Mouse (Mus musculus) adrenal gland, postnatal 36 days (tissue): ENCODE measurements around the gene Endov. TPM values are rescaled to one million over a fixed set of nuclear protein-coding genes. Genes with fewer than 3 reads are reported as not detected.

ENCODE experiments used
- total RNA-seq, 2 experiments: library from RNA; stranded (reverse); gene quantifications; 2 replicates each; pipeline ENCODE4 v1.2.3; 2021

Endov gene
- total RNA-seq, 2 experiments from 2014 or later, result 16.6 to 17.3 TPM

Other genes starting within 250 kb of the Endov start
- 100 to 1,000 TPM in 1 of 2 experiments, 10 to 100 TPM in 1; 95.1 to 103 TPM for gene Gaa, start 223.5 kb upstream of the Endov start, total RNA-seq
- gene Eif4a3, start 191.3 kb upstream of the Endov start, total RNA-seq, result 100 to 1,000 TPM; 136 to 138 TPM
- under 1 TPM; 0.17 to 0.33 TPM for gene Card14, start 183.6 kb upstream of the Endov start, total RNA-seq
- gene Sgsh, start 135.8 kb upstream of the Endov start, total RNA-seq, result 10 to 100 TPM; 14.7 to 24.9 TPM
- 1 to 10 TPM; 6.5 to 8.4 TPM for gene Slc26a11, start 135.8 kb upstream of the Endov start, total RNA-seq
- gene Rnf213, start 98.2 kb upstream of the Endov start, total RNA-seq, result 10 to 100 TPM; 37.3 to 40.3 TPM
- gene Nptx1, start 56.4 kb downstream of the Endov start, total RNA-seq, result 1 to 10 TPM; 2.1 to 8.3 TPM
- gene Rptor, start 111.6 kb downstream of the Endov start, total RNA-seq, result 10 to 100 TPM; 50.0 to 51.9 TPM